Mouse (Mus musculus) erythroblast, embryonic 14.5 days (primary cell): ENCODE measurements around the gene Ar.

ENCODE experiments used
- GATA1 ChIP-seq: IDR thresholded peaks from 2 replicates; pipeline ENCODE4 v1.6.1; 2012; ENCODE audit warnings: low read length, inconsistent platforms, mixed read lengths
- TAL1 ChIP-seq: IDR thresholded peaks from 3 replicates; pipeline ENCODE4 v1.6.1; 2012; ENCODE audit warnings: low read length, inconsistent platforms, mixed read lengths

- TF ChIP-seq TAL1: no peak
- no peak for TF ChIP-seq GATA1
Observed at GRCm38 (mm10) chrX:98248363-98248762, 99.8 kb downstream of the Ar start.
